Mouse (Mus musculus): ENCODE results near the gene Hoxd10. TPM values are rescaled to one million over a fixed set of nuclear protein-coding genes. Genes with fewer than 3 reads are reported as not detected.

Hoxd10 gene
- polyA plus RNA-seq, 1 experiment from 2014 or later = 0.34 TPM

GRCm38 (mm10) chr2:74695383-74695782 lies 3.7 kb downstream of the Hoxd10 start:
- ATAC-seq (ENCODE audit: borderline replicate concordance, extremely low read depth, low FRiP score, low TSS enrichment) = no peak
- WGBS = 14% methylated on average over 1 of the region's 1 CpGs
- peaks cover 15% of the 10 kb centered on the region for H3K4me1 ChIP-seq
- H3K4me3 ChIP-seq = no peak overlapping the region
- no peak overlapping the region for H3K27ac ChIP-seq
- peaks cover 99% of the 10 kb centered on the region for H3K27me3 ChIP-seq
- H3K9me3 ChIP-seq = no peaks in the 10 kb centered on the region
- H3K36me3 ChIP-seq = no peaks in the 10 kb centered on the region
- no peak overlapping the region for H3K9ac ChIP-seq
- H3K4me2 ChIP-seq = no peak overlapping the region

GRCm38 (mm10) chr2:74695813-74696430 lies 4.2 kb downstream of the Hoxd10 start:
- Histone ChIP-seq H3K27me3 (peaks cover 100% of the 10 kb centered on the region), H3K36me3 (no peaks in the 10 kb centered on the region), H3K4me2 (no peak overlapping the region), H3K4me1 (peaks cover 15% of the 10 kb centered on the region), H3K9me3 (no peaks in the 10 kb centered on the region), H3K4me3 (no peak overlapping the region), H3K9ac (no peak overlapping the region), H3K27ac (no peak overlapping the region)
- no peak for ATAC-seq (ENCODE audit: borderline replicate concordance, extremely low read depth, low FRiP score, low TSS enrichment)
- 2% methylated on average over 7 of the region's 7 CpGs for WGBS

DNA sequence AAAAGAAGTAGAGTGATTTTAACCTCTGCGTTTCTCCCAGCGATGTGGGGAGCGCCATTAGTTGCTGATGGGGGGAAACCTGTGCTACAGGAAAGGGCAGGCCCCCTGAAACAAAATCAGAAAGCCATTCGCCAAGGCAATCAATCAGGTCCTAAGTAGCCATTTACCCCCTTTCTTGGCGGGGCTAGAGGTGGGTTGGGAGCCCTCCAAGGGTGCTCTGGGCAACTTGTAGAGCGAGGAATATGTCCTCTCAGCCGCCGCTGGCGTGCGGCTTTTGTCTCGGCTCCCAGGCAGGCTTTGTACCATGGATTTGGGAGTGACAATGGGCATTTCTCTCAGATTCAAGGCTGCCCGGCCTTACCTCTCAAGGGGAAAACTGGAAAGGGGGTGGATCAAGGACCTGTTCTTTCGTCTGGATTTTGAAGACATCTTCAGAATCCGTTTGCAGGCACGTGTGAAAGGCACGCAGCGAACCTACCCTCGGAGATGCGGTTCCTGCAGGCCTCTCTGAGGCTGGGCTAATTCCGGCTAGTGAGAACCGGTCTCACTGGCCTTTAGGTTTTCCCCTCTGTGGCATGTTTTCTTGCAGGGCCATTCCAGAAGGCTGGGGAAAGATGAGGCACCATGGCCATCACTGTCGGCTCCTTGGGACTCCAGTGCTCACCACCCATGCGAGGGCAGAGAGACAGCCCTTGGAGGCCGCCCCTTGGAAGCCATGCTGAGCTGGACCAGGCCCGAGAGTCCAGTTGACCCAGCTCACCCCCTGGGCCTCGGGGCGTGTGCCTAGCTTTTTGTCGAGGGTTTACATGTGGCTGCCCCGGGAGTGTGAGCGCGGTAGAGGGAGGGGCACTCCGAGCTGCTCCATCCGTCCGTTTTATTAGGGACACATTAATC lies 5.0 kb downstream of the Hoxd10 start:
- 0 out of 2 replicates have a peak, but pooled peaks have one; percentile 36 for ATAC-seq (ENCODE audit: borderline replicate concordance, extremely low read depth, low FRiP score, low TSS enrichment)
- no peak overlapping the region for H3K9ac ChIP-seq
- H3K4me1 ChIP-seq = peaks cover 12% of the 10 kb centered on the region
- no peaks in the 10 kb centered on the region for H3K36me3 ChIP-seq
- whole genome bisulfite sequencing = 2% methylated on average over 34 of the region's 34 CpGs
- peaks cover 100% of the 10 kb centered on the region for H3K27me3 ChIP-seq
- H3K4me3 ChIP-seq = no peak overlapping the region
- H3K9me3 ChIP-seq = no peaks in the 10 kb centered on the region
- no peak overlapping the region for H3K27ac ChIP-seq
- H3K4me2 ChIP-seq = no peak overlapping the region

- Histone ChIP-seq H3K9ac (no peak within 1 kb of the TSS), H3K4me3 (peak within 1 kb of the TSS; percentile 34), H3K27me3 (peaks cover 99% of the 10 kb centered on the region), H3K36me3 (no peaks in the 10 kb centered on the region), H3K9me3 (no peaks in the 10 kb centered on the region), H3K4me1 (peaks cover 12% of the 10 kb centered on the region), H3K4me2 (peak within 1 kb of the TSS; percentile 53), H3K27ac (no peak within 1 kb of the TSS)
- no peak for ATAC-seq (ENCODE audit: borderline replicate concordance, extremely low read depth, low FRiP score, low TSS enrichment)
- WGBS = 1% methylated on average over 43 of the region's 43 CpGs
Observed at GRCm38 (mm10) chr2:74697567-74698121, 5.9 kb downstream of the Hoxd10 start, which contains the start of gene Hoxd9. Gene Hoxd9 (plus strand): TSS chr2:74697727.

DNA sequence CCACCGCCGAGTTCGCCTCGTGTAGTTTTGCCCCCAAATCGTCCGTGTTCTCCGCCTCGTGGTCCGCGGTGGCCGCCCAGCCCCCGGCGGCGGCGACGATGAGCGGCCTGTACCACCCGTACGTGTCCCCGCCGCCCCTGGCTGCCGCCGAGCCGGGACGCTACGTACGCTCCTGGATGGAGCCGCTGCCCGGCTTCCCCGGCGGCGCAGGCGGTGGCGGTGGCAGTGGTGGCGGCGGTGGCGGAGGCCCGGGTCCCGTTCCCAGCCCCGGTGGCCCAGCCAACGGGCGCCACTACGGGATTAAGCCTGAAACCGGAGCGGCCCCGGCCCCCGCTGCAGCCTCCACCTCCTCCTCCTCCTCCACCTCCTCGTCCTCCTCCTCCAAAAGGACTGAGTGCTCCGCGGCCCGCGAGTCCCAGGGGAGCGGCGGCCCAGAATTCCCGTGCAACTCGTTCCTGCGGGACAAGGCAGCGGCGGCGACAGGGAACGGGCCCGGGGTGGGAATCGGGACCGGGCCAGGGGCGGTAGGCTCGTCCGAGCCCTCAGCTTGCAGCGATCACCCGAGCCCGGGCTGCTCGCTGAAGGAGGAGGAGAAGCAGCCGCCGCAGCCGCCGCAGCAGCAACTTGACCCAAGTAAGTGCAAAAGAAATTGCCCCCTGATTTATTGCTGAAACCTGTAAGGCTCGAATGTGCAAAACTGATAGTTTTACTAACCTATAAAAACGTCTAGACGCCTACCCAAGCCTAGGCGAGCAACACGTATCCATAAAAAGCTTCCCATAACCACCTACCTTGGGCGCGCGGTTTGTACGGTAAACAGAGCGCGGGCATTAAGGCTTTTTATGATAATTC lies 6.7 kb downstream of the Hoxd10 start:
- peak overlapping the region; percentile 34 for H3K4me3 ChIP-seq
- no peaks in the 10 kb centered on the region for H3K36me3 ChIP-seq
- H3K27ac ChIP-seq = no peak overlapping the region
- ATAC-seq (ENCODE audit: borderline replicate concordance, extremely low read depth, low FRiP score, low TSS enrichment) = no peak
- H3K9ac ChIP-seq = no peak overlapping the region
- peak overlapping the region; percentile 53 for H3K4me2 ChIP-seq
- H3K9me3 ChIP-seq = no peaks in the 10 kb centered on the region
- WGBS = under 1% methylated on average over 77 of the region's 86 CpGs
- peaks cover 99% of the 10 kb centered on the region for H3K27me3 ChIP-seq
- H3K4me1 ChIP-seq = peaks cover 12% of the 10 kb centered on the region

- Histone ChIP-seq H3K27ac (no peak overlapping the region), H3K4me3 (no peak overlapping the region), H3K36me3 (no peaks in the 10 kb centered on the region), H3K4me2 (no peak overlapping the region), H3K9ac (no peak overlapping the region), H3K4me1 (peaks cover 12% of the 10 kb centered on the region), H3K9me3 (no peaks in the 10 kb centered on the region), H3K27me3 (peaks cover 99% of the 10 kb centered on the region)
- ATAC-seq (ENCODE audit: borderline replicate concordance, extremely low read depth, low FRiP score, low TSS enrichment) = no peak
- WGBS = 2% methylated on average over 17 of the region's 17 CpGs
Observed at GRCm38 (mm10) chr2:74699053-74699430, 7.3 kb downstream of the Hoxd10 start.

DNA sequence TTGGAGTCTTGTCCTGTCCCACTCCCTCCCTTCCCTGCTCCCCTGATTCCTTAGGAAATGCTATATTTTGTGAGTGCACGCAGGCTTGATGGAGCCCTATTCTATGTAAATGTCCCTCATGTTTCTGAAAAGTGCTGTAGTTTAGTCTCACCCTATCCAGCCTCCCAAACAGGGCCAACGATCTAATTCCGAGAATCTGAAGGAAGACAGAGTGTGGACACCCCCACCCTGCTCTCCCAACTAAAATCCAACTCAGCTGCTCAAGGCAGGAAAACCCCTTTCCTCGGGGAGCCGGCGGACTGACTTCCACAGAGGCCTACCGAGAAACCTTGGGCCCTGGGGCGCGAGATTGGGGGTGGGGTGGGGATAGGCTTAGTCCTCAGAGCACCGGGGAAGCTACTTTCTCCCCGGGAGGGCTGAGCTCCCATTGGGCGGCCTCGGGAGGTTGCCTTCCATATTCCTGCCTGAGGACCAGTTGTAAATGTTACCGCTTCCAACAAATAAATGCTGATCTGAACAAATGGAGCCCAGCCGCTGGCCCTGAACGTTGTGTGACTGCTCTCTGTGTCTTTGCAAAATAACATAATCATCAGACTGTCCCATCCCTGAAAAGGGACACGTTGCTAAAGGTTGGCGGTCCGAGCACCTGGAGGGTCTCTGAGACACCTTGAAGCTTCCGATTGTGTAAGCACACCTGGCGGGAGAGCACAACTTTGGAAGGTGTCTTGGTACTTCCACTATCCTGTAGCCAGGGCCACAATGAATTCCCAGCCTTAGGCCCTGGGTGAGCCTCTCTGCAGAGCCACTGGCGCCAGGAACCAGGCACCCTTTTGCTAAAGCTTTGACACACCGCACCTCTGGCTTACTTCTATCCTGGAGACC lies 8.2 kb downstream of the Hoxd10 start:
- WGBS = 5% methylated on average over 23 of the region's 23 CpGs
- Histone ChIP-seq H3K4me1 (peaks cover 17% of the 10 kb centered on the region), H3K9ac (no peak overlapping the region), H3K9me3 (no peaks in the 10 kb centered on the region), H3K4me2 (no peak overlapping the region), H3K4me3 (no peak overlapping the region), H3K27ac (no peak overlapping the region), H3K36me3 (no peaks in the 10 kb centered on the region), H3K27me3 (peaks cover 99% of the 10 kb centered on the region)
- ATAC-seq (ENCODE audit: borderline replicate concordance, extremely low read depth, low FRiP score, low TSS enrichment) = no peak

DNA sequence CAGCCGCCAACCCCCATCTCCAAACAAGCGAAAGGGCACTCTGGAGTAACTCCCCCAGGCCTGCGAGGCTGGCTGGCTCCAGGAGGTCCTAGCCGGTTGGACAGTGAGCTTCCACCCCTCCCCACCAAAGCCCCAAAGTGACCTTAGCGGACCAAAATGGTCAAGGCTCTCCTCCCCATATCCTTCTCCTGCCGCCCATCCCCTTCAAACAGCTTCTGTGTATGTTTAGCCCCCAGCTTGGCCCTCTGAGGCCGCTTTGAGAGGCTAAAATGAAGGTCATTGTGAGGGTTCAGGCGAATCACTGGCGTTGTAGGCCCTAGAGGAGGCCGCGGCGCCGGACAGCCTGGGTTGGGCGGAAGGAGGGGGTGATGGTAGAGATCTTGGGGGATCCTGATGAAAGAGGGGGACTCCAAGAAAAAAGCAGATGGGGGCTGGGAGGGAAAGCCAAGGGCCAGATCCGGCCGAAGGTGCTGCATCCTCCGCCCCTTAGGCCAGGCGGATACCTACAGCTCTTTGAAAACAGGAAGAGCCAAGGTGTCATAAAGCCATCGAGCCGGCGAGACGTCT lies 8.9 kb downstream of the Hoxd10 start:
- H3K27me3 ChIP-seq = peaks cover 99% of the 10 kb centered on the region
- ATAC-seq (ENCODE audit: borderline replicate concordance, extremely low read depth, low FRiP score, low TSS enrichment) = no peak
- peaks cover 24% of the 10 kb centered on the region for H3K4me1 ChIP-seq
- H3K4me3 ChIP-seq = no peak overlapping the region
- WGBS = 6% methylated on average over 22 of the region's 22 CpGs
- no peaks in the 10 kb centered on the region for H3K36me3 ChIP-seq
- no peak overlapping the region for H3K27ac ChIP-seq
- no peaks in the 10 kb centered on the region for H3K9me3 ChIP-seq
- no peak overlapping the region for H3K9ac ChIP-seq
- H3K4me2 ChIP-seq = no peak overlapping the region

GRCm38 (mm10) chr2:74701949-74702819 lies 10.5 kb downstream of the Hoxd10 start:
- H3K36me3 ChIP-seq = no peaks in the 10 kb centered on the region

GRCm38 (mm10) chr2:74702820-74703219 lies 11.1 kb downstream of the Hoxd10 start:
- H3K4me3 ChIP-seq = no peak overlapping the region
- H3K4me2 ChIP-seq = no peak overlapping the region
- no peaks in the 10 kb centered on the region for H3K9me3 ChIP-seq
- 17% methylated on average over 6 of the region's 6 CpGs for WGBS
- ATAC-seq (ENCODE audit: borderline replicate concordance, extremely low read depth, low FRiP score, low TSS enrichment) = no peak
- H3K4me1 ChIP-seq = peaks cover 24% of the 10 kb centered on the region
- no peaks in the 10 kb centered on the region for H3K36me3 ChIP-seq
- H3K27ac ChIP-seq = no peak overlapping the region
- peaks cover 98% of the 10 kb centered on the region for H3K27me3 ChIP-seq
- H3K9ac ChIP-seq = no peak overlapping the region

More at GRCm38 (mm10) chr2:74701949-74702819, 10.5 kb downstream of the Hoxd10 start:
- WGBS = 10% methylated on average over 17 of the region's 17 CpGs
- no peak overlapping the region for H3K4me3 ChIP-seq
- H3K27ac ChIP-seq = no peak overlapping the region
- H3K9me3 ChIP-seq = no peaks in the 10 kb centered on the region
- peaks cover 28% of the 10 kb centered on the region for H3K4me1 ChIP-seq
- no peak overlapping the region for H3K9ac ChIP-seq
- ATAC-seq (ENCODE audit: borderline replicate concordance, extremely low read depth, low FRiP score, low TSS enrichment) = no peak
- no peak overlapping the region for H3K4me2 ChIP-seq
- H3K27me3 ChIP-seq = peaks cover 98% of the 10 kb centered on the region

All from lung, embryonic 15.5 days (tissue).